Mouse (Mus musculus): ENCODE measurements around the gene Nmb. TPM values are rescaled to one million over a fixed set of nuclear protein-coding genes. Genes with fewer than 3 reads are reported as not detected.
"Not testable (repeated sequence)": the region's sequence is repeated elsewhere in the genome, so short reads cannot be mapped to it uniquely, and the experiment has no call there.

The Nmb gene
- 4.9 and 6.5 TPM in 2 replicates for polyA plus RNA-seq (2016; fragmentation: Nextera tagmentation; extraction: Ambion mirVana)

DNA sequence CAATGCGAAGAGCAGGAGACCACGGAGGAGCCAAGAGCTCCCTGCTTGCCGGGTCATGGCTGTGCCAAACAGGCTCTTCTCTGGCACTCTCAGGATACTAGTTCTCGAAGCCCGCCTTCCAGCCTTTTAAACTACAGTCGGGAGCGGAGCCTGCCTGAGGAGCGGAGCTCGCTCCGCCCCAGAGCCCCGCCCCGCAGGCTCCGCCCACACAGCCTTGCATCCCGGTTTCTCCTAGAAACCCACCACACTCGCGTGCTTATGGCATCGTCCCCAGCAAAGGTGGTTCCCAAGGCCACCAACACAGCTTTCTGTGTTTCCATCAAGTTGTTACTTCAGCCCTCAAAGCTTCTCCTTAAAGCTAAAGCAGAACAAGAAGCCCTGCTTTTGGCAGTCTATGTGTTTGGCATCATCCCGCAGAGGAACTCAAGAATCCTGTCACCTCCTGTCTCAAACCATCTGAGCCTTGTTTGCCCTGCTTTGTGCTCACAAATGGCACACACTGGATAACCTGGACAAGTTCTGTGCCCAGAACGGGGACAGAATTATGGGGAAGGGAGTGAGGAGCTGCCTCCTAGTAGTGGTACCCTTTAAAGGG, at the start of gene Nmb:
Nmb (minus strand) TSS at position 156 of the 595 bp plus-strand sequence.
- Histone ChIP-seq H3K4me3 (peak within 1 kb of the TSS; percentile 59), H3K36me3 (peaks cover 36% of the 10 kb centered on the region), H3K27ac (peak within 1 kb of the TSS; percentile 66), H3K4me1 (peaks cover 30% of the 10 kb centered on the region), H3K9me3 (no peaks in the 10 kb centered on the region), H3K27me3 (ENCODE audit: insufficient read depth, poor library complexity, severe bottlenecking) (peaks cover 5% of the 10 kb centered on the region; the same call in 1 of the 2 replicates)
- peak; percentile 84 for DNase-seq (ENCODE audit: low spot score)
- 3% methylated on average over 19 of the region's 19 CpGs for WGBS

DNA sequence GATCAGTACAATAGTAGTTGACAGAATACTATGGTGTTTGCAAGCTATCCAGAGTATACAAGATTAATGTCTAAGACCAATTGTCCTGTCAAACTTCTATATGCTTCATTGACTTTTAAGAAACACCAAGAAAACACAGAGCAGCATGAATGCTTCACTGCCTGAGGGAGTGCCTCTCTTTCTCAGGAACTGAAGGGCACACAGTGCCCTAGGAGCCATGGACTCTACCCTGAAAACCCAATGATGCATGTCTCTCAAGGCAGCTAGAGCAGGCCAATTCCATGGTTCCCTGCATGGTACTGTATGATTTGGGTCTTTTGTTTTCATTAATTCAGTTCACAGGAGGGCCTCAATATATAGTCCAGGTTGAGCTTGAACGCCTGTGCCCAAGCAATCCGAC, 49.4 kb upstream of the Nmb start:
- Histone ChIP-seq H3K27me3 (ENCODE audit: insufficient read depth, poor library complexity, severe bottlenecking) (no peaks in the 10 kb centered on the region), H3K4me3 (no peak overlapping the region), H3K9me3 (no peaks in the 10 kb centered on the region), H3K36me3 (no peaks in the 10 kb centered on the region), H3K4me1 (no peaks in the 10 kb centered on the region), H3K27ac (no peak overlapping the region)
- DNase-seq (ENCODE audit: low spot score): no peak
- 75% methylated on average over 2 of the region's 2 CpGs for WGBS

- WGBS: 62% methylated on average over 3 of the region's 3 CpGs
- Histone ChIP-seq H3K4me1 (no peaks in the 10 kb centered on the region; the same call in 1 of the 2 replicates), H3K9me3 (no peaks in the 10 kb centered on the region), H3K27me3 (ENCODE audit: insufficient read depth, poor library complexity, severe bottlenecking) (no peaks in the 10 kb centered on the region), H3K27ac (no peak overlapping the region), H3K36me3 (no peaks in the 10 kb centered on the region), H3K4me3 (no peak overlapping the region)
- DNase-seq (ENCODE audit: low spot score): no peak
Measured at GRCm38 (mm10) chr7:80952140-80952539, 47.3 kb upstream of the Nmb start.

DNA sequence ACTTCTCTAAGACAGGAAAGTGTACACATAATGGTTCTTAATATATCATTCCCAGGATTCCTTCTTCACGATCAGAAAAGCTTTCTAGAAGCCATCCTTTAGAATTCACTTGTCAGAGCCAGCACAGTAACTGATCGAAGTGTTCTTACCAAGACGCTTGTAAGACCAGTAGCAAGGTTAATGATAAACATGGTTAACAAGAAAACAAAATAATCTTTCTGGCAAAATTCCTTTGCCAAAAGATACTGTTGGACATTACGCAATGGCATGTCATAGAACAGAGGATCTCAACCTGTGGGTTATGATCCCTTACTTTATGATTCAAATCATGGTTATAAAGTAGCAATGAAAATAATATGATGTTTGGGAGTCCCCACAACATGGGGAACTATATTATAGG, 46.6 kb upstream of the Nmb start:
- H3K4me1 ChIP-seq: peaks cover 2% of the 10 kb centered on the region
- H3K4me3 ChIP-seq: no peak overlapping the region
- H3K27ac ChIP-seq: no peak overlapping the region
- no peaks in the 10 kb centered on the region for H3K36me3 ChIP-seq
- 84% methylated on average over 4 of the region's 4 CpGs for WGBS
- DNase-seq (ENCODE audit: low spot score): no peak
- no peaks in the 10 kb centered on the region for H3K9me3 ChIP-seq
- H3K27me3 ChIP-seq (ENCODE audit: insufficient read depth, poor library complexity, severe bottlenecking): no peaks in the 10 kb centered on the region

GRCm38 (mm10) chr7:80947445-80948350, 42.8 kb upstream of the Nmb start, which contains the start of gene Sec11a:
TSS of gene Sec11a (minus strand) at chr7:80947780.
- peak; percentile 97 for DNase-seq (ENCODE audit: low spot score)
- Histone ChIP-seq H3K27ac (peak within 1 kb of the TSS; percentile 99), H3K4me3 (peak within 1 kb of the TSS; percentile 92), H3K9me3 (no peaks in the 10 kb centered on the region), H3K36me3 (peaks cover 22% of the 10 kb centered on the region; the same call in 1 of the 2 replicates), H3K27me3 (ENCODE audit: insufficient read depth, poor library complexity, severe bottlenecking) (no peaks in the 10 kb centered on the region), H3K4me1 (peaks cover 11% of the 10 kb centered on the region)
- WGBS: 2% methylated on average over 44 of the region's 44 CpGs

DNA sequence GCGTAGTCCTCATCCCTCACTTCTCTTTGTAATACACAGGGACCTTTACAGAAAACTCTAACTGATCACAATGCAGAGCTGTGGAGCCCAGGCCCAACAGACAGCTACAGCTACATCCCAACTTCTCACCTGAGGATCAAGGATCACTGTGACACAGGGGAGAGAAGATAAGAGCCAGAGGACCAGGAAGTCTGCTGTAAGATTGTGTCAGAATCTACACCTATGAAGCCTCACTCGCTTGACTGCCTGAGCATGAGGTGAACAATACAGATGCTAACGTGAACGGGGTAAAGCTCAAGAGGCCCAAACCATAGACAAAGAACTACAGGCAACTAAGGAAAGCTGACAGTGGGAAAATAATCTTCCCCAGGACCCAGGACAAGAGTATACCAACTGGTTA, 34.9 kb upstream of the Nmb start:
- no peaks in the 10 kb centered on the region for H3K27me3 ChIP-seq (ENCODE audit: insufficient read depth, poor library complexity, severe bottlenecking)
- WGBS: 93% methylated on average over 4 of the region's 4 CpGs
- H3K36me3 ChIP-seq: peaks cover 27% of the 10 kb centered on the region
- peaks cover 8% of the 10 kb centered on the region; the same call in 1 of the 2 replicates for H3K4me1 ChIP-seq
- DNase-seq (ENCODE audit: low spot score): no peak
- no peak overlapping the region for H3K27ac ChIP-seq
- no peaks in the 10 kb centered on the region for H3K9me3 ChIP-seq
- no peak overlapping the region for H3K4me3 ChIP-seq

DNA sequence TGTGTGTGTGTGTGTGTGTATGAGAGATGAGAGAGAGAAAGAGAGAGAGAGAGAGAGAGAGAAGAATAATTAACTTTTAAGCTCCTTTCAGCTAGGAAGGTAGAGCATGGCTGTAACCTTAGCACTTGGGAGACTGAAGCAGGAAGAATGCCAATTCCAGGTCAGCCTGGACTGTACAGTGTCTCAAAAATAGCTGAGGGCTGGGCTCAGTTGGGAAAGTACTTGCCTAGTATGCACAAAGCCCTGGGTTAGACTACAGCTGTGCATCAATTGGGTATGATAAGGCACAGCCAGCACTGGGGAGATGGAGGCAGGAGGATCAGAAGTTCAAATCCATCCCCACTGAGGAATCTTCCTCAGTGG, 32.4 kb upstream of the Nmb start:
- not testable (repeated sequence) for H3K9me3 ChIP-seq; H3K4me3 ChIP-seq; H3K27ac ChIP-seq; H3K4me1 ChIP-seq; DNase-seq (ENCODE audit: low spot score); H3K27me3 ChIP-seq (ENCODE audit: insufficient read depth, poor library complexity, severe bottlenecking)
- H3K36me3 ChIP-seq: peaks cover 38% of the 10 kb centered on the region

DNA sequence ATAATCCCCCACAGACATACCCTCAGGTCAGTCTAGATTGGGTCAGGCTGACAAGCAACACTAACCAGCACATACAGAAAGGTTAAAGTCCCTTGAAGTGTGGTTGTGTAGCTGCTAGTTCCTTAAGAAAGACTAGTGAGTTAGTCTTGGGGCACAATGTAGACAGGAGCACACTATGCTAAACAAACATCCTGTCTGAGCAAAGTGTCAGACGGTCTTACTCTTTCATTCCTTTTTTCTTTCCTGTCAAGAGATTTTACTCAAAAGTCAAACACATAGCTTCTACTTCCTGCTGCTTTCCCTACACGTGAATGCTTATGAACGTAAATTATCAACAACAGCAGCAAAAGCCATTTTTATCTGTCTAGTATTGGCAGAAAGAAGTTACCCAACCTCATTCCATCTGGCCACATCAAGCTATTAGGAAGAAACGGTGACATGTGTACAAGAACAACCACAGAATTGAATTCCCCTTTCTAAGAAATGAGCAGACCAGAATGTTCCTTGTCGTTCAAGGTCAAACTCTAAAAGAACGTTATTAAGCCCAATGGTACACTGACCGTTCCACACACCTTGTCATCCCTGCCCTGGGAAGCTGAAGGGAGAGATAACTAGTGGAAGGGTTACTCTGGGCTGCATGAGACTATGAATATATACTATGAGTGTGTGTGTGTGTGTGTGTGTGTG, 31.9 kb upstream of the Nmb start:
- not testable (repeated sequence) for H3K9me3 ChIP-seq; H3K27me3 ChIP-seq (ENCODE audit: insufficient read depth, poor library complexity, severe bottlenecking); H3K4me1 ChIP-seq; H3K4me3 ChIP-seq; H3K27ac ChIP-seq; DNase-seq (ENCODE audit: low spot score)
- 62% methylated on average over 7 of the region's 7 CpGs for WGBS
- peaks cover 41% of the 10 kb centered on the region for H3K36me3 ChIP-seq

DNA sequence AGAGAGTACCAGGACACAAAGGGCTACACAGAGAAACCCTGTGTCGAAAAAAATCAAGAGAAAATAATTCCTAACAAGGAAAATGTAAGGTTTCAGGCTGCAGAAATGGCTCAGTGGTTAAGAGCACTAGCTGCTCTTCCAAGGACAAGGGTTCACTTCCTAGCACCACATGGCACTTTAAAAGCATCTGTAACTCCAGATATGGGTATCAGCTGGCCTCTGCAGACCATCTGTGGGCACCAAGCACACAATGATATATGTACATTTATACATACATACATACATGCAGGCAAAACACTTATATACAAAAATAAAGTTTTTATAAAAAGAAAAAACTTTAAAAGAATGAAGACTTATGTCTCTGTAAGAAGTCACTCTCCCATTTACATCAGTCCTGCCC, 31.0 kb upstream of the Nmb start:
- peaks cover 46% of the 10 kb centered on the region for H3K36me3 ChIP-seq
- no peak overlapping the region for H3K4me3 ChIP-seq
- H3K4me1 ChIP-seq: peaks cover 4% of the 10 kb centered on the region; the same call in 1 of the 2 replicates
- no peaks in the 10 kb centered on the region for H3K27me3 ChIP-seq (ENCODE audit: insufficient read depth, poor library complexity, severe bottlenecking)
- H3K27ac ChIP-seq: no peak overlapping the region
- 100% methylated on average over 1 of the region's 1 CpGs for WGBS
- DNase-seq (ENCODE audit: low spot score): no peak
- no peaks in the 10 kb centered on the region for H3K9me3 ChIP-seq

DNA sequence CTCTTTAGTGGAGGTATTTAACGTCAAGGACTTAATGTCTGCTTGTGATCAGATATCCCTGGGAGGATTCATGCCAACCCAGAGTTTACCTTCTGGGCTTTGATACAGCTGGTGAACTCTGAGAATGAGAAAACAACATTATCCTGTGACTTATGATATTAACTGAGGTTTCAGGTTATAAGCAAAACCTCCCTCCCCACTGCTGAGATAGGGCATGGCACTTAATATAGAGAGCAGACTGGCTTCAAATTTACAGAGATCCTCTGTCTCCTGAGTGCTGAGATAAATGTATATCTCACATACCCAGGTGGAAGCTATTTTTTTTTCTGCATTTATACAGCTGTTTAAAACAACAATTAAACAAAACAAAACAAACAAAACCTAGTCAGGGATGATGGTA, 27.9 kb upstream of the Nmb start:
- WGBS: 86% methylated on average over 1 of the region's 1 CpGs
- Histone ChIP-seq H3K36me3 (peaks cover 43% of the 10 kb centered on the region), H3K27me3 (ENCODE audit: insufficient read depth, poor library complexity, severe bottlenecking) (no peaks in the 10 kb centered on the region), H3K27ac (no peak overlapping the region), H3K4me1 (peaks cover 2% of the 10 kb centered on the region; the same call in 1 of the 2 replicates), H3K9me3 (no peaks in the 10 kb centered on the region), H3K4me3 (no peak overlapping the region)
- no peak for DNase-seq (ENCODE audit: low spot score)

DNA sequence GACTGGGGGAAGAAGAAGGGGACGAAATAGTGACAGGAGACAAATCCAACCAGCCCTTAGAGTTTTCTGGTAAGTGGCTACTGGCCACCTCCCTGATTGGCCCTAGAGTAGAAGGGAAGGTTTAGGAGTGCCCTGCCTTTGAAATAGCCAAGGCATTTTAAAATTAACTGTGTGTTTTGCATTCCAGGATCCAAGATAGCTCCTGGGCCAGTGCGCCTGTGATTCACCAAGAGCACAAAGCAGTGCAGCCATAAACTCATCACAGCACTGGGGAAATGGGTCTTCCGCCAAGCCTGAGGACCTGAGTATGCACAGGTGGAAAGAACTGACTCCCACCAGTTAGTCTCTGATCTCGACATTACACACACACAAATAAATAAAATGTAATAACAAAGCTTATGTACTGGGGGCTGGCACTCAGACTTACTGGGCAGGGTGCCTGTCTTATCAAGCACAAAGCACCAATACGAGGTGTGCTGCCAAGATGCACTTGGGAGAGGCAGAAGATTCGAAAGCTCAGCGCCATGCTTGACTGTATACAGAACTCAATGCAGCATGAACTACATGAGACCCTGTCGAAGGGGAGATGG, 26.8 kb upstream of the Nmb start:
- DNase-seq (ENCODE audit: low spot score): no peak
- Histone ChIP-seq H3K9me3 (no peaks in the 10 kb centered on the region), H3K27me3 (ENCODE audit: insufficient read depth, poor library complexity, severe bottlenecking) (no peaks in the 10 kb centered on the region), H3K4me3 (no peak overlapping the region), H3K4me1 (no peaks in the 10 kb centered on the region), H3K27ac (no peak overlapping the region), H3K36me3 (peaks cover 54% of the 10 kb centered on the region)
- WGBS: 88% methylated on average over 8 of the region's 8 CpGs

- Histone ChIP-seq H3K9me3 (no peaks in the 10 kb centered on the region), H3K36me3 (peaks cover 70% of the 10 kb centered on the region), H3K4me1 (no peaks in the 10 kb centered on the region), H3K27ac (no peak overlapping the region), H3K4me3 (no peak overlapping the region), H3K27me3 (ENCODE audit: insufficient read depth, poor library complexity, severe bottlenecking) (no peaks in the 10 kb centered on the region)
- 66% methylated on average over 2 of the region's 2 CpGs for WGBS
- DNase-seq (ENCODE audit: low spot score): no peak
Measured at GRCm38 (mm10) chr7:80923165-80923564, 18.3 kb upstream of the Nmb start.

DNA sequence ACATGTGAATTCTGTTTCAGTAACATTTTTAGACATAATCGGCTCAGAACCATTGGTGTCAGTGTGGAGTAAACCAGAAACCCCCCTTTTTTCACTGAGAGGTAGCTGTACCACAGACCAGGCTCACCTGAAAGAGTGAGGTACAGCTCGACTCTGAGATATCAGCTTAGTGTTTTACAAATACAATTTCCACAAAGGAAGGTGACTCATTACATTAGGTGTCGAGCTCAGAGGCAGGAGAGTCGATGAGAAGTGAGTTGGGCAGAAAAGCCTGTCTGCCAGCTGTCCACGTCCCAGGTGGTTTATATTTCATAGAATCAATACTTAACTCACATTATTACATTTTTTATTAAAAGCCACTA, 14.8 kb upstream of the Nmb start:
- no peaks in the 10 kb centered on the region for H3K27me3 ChIP-seq (ENCODE audit: insufficient read depth, poor library complexity, severe bottlenecking)
- H3K4me3 ChIP-seq: no peak overlapping the region
- DNase-seq (ENCODE audit: low spot score): no peak
- 82% methylated on average over 5 of the region's 5 CpGs for WGBS
- no peak overlapping the region for H3K27ac ChIP-seq
- H3K9me3 ChIP-seq: no peaks in the 10 kb centered on the region
- peaks cover 70% of the 10 kb centered on the region for H3K36me3 ChIP-seq
- H3K4me1 ChIP-seq: no peaks in the 10 kb centered on the region

All from heart, embryonic 10.5 days (tissue).